Mouse (Mus musculus): ENCODE results near the gene Kcnn4.

The Kcnn4 gene

DNA sequence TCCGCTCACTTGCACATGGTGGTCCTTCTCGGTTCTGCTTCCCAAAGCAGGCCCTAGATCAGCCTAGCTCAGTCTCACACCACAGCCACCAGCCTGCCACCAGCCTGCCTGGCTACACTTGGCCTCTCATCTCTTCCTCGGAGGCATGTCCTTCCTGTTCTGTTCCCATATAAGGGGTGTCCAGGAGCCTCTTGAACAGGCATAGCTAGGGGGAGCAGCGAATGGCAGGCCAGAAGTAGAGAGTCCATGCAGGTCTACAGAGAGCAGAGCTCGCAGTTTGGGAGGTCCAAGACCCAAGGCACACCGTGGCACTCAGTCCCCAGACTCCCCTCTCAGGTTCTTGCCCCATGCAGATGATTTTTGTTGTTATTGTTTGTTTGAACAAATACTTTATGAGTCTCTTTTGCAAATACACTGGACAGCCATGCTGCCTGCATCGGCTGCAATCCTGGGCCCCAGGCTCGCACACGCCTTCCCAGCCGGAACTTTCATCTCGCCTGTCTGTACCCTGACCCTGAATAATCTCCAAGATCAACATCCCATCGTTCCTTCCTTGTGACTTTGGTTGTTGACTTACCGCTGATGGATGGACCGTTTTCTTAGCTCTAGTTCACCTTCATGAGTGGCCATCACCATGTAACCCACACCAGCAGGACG lies 53.2 kb downstream of the Kcnn4 start:
- DNase-seq (ENCODE audit: low read depth, low spot score): no peak

DNA sequence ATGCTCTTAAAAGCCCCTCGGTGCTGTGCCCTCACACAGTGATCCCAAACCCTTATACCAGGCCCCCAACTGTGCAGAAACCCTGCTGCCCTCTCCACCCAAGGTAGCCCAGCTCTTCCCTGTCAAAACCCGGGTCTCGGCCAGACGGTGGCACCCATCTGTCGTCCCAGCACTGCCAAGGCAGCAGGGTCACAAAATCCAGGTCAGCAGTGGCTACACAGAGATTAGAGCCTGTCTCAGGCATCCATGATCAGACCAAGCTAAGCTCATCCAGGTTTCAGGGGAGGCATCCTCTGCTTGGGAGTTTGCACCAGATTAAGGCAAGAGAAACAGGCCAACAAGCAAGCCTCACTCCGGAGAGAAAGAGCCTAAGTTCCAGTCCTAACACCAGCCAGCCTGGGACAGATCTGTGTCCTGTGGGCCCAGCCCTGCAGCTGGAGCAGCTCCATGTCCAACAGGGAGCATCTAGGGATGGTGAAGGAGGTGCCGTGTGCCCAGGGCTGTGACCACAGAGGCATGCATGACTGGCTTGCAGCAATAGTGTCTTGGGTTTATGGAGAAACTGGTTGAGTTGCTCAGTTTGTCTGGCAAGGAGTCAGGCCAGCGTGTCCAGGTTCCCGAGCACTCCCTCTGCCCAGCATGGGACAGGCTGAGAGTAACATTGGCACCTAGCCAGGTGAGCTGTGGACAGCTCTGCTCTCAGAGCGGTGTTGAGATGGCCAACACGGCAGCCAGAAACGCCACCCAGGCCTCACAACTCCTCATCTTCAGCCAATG lies 54.1 kb downstream of the Kcnn4 start:
- no peak for DNase-seq (ENCODE audit: low read depth, low spot score)

DNA sequence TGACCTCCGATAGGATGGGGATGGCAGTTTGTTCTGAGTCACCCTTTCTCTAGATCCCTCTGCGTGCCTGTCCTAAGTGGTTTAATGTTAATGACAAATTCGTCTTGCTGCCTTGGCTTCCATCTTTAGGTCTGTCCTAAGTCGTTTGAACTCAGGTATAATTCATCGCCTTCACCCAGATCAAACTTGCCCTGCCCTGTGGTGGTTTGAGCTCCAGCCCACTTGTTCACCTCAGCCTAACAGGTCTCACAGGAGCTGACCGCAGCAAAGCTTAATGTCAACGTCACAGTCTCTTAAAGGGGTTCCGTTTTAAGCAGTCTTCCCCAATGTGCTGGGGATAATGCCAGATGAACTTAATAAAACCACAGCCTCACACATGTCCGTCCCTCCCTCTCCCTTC lies 55.9 kb downstream of the Kcnn4 start:
- DNase-seq (ENCODE audit: low read depth, low spot score): no peak

DNA sequence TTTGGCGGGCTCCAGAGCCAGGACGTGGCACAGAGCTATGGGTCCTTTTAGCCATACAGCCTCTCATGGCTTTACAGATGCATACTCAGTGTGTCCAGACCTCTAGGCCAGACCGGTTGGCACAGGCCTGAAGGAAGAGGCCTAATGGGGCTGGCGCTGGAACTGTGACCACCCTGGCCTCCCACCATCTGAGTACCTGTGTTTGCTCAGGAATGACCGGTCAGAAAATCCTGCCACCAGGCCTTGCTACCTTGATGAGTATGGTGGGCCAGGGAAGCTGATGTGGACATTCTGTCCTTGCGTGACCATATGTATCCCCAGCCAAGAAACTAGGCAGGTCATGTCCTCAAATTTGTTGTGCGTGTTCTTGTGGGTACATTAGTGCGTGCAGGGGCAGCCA lies 57.1 kb downstream of the Kcnn4 start:
- no peak for DNase-seq (ENCODE audit: low read depth, low spot score)

DNA sequence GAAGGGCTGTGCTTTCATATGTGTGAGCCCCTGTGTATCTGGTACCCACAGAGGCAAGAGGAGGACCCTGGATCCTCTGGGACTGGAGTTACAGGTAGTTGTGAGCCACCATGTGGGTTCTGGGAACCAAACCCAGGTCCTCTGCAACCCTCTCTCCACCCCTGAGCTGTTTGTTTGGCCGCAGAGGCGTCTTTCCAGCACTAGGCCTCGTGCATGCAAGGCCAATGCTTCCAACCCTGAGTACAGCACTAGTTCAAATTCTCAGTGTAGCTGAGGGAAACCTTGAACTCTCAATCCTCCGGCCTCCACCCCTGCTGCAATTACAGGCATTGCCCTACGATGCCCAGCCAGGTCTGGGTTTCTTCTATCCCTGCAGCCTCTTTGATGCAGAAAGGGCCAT lies 58.7 kb downstream of the Kcnn4 start:
- DNase-seq (ENCODE audit: low read depth, low spot score): no peak

DNA sequence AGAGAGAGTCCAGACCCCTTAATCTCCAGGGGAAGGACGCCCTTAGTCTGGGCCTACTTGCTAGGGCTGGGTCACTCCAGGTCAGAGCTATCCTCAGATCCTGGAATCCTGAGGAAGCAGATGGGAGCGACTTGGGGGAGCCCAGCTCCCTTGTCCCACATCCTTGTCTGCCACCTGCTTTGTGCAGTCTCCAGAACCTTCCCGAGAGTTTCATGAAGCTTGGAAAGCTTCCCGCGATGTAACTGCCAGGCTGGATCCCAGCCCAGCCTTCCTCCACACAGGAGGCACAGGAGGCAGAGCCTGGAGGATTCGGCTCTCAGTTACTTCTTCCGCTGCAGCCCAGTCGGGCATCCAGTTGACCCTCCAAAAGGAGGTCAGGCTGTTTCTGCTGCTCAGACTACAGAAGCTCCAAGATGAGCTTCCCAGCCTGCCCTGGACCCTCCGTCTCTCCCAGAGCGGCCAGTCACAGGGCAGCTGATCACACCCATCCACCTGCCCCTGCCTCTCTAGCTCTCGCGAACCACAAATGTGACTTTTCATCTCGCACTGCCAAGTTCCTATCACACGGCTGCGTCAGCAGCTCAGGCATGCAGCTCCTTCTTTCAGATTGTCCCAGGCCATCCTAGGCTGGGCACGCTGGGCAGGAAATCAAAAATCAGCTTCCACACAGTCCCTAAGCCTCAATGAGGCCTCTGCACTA lies 59.5 kb downstream of the Kcnn4 start:
- DNase-seq (ENCODE audit: low read depth, low spot score): no peak

DNA sequence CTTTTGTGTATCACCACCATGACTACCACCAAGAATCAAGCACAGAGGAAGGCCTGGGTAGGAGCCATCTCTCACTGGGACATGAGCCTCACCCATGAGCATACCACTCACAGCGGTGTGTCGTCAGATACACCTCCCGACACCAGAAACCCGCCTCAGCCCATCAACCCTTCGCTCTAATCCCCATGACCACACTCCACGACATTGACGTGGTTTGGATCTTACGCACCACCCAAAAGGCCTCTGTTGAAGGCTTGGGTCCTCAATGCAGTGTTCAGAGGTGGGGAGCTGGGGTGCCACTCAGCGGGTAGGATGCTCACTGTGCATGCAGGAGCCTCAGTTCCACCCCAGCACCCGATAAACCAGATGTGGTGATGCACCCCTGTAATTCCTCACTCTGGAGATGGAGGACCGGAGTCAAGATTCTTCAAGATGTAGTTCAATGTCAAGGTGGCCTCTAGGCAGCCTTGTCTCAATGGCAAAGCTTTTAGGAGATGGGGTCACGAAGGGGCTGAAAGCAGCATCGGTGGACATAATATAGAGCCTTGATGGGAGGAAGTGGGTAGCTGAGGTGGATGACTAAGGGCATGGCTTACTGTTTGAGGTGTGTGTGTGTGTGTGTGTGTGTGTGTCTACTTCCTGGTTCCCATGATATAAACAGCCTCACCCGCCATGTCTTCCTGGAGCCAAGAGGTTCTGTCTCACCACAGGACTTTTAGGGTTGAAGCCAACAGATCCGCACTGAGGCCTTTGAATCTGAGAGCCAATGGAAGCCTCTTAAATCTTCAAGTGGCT lies 60.7 kb downstream of the Kcnn4 start:
- no peak for DNase-seq (ENCODE audit: low read depth, low spot score)

DNA sequence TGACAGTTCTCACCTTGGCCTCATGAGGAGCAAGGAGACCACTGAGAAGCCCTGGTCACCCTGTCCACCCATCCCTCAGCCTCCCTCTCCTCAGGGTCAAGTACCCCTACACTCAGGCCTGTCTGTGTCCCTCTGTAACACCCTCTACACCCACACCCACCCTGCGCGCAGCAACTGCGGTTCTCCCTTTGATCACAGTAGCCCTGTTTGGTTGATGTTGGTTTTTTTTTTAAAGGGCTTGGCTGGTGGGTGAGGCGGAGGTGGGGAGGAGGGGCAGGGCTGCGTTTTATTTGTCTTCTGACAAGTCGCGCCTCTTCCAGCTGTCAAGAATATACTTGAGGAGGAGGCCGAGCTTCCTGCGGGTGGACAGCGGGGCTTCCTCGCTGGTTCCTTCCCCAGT lies 61.6 kb downstream of the Kcnn4 start:
- no peak for DNase-seq (ENCODE audit: low read depth, low spot score)

DNA sequence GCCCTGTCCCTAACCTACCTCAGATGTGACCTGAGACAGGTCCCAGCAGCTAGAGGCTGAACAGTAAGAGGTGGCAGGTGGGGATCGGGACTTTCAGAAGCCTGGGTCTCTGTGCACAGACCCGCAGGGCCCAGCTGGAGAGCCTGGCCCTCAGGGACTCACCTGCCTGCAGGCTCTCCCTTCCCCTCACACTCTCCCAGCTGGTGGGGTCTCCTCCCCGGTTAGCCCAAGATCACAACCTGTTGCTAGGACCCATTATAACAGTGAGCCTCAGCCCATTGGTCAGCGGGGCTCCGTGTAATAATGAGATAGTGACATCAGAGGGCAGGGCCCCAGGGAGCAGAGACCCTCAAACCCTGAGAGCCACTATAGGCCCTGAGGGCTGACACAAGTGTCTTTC lies 65.2 kb downstream of the Kcnn4 start:
- no peak for DNase-seq (ENCODE audit: low read depth, low spot score)
